Comparison of ENCODE assay signal across 7 mouse cellular contexts in genomic region chr6:48742422-48743351, GRCm38 (mm10). TPM values are rescaled to one million over a fixed set of nuclear protein-coding genes. Genes with fewer than 3 reads are reported as not detected.
DNase-seq lines count a peak whose midpoint lies in the region; ATAC-seq and TF ChIP-seq lines count a peak whose summit lies in the region.

No protein-coding gene starts in this region.

- TF ChIP-seq CTCF in testis, adult 2 months (IDR thresholded peaks at IDR 0.05; ENCODE audit: control insufficient read depth, insufficient read depth, insufficient replicate concordance, low read depth, low read length), result no peak
- TF ChIP-seq CTCF in hindbrain, postnatal 0 days (IDR thresholded peaks at IDR 0.05; ENCODE audit: low read depth), result no peak
- no peak for TF ChIP-seq CTCF in olfactory bulb, adult 2 months (IDR thresholded peaks at IDR 0.05; ENCODE audit: insufficient read depth, low read depth, low read length)

- H3K27ac ChIP-seq in testis, adult 2 months (ENCODE audit: control insufficient read depth, insufficient read depth, low read depth, low read length), result no peak overlapping the region
- no peak overlapping the region for H3K27ac ChIP-seq in embryonic facial prominence, embryonic 12.5 days
- H3K27ac ChIP-seq in hindbrain, postnatal 0 days, result peak overlapping the region; percentile 54; the same call in 1 of the 2 replicates
- peak overlapping the region; percentile 44; the same call in 1 of the 2 replicates for H3K27ac ChIP-seq in liver, embryonic 11.5 days (ENCODE audit: low read depth, low read length)
- no peak overlapping the region for H3K27ac ChIP-seq in olfactory bulb, adult 2 months (ENCODE audit: insufficient read depth, low read depth, low read length)

- no peaks in the 10 kb centered on the region for H3K27me3 ChIP-seq in testis, adult 2 months (ENCODE audit: control insufficient read depth, insufficient read depth, low read length)
- H3K27me3 ChIP-seq in embryonic facial prominence, embryonic 12.5 days, result peaks cover 42% of the 10 kb centered on the region
- H3K27me3 ChIP-seq in hindbrain, postnatal 0 days (ENCODE audit: insufficient read depth, low read length), result no peaks in the 10 kb centered on the region
- no peaks in the 10 kb centered on the region for H3K27me3 ChIP-seq in liver, embryonic 11.5 days (replicated peaks; ENCODE audit: control insufficient read depth, insufficient read depth, low read length)

- H3K9me3 ChIP-seq in embryonic facial prominence, embryonic 12.5 days, result no peaks in the 10 kb centered on the region
- no peaks in the 10 kb centered on the region for H3K9me3 ChIP-seq in hindbrain, postnatal 0 days (ENCODE audit: low read length)
- H3K9me3 ChIP-seq in liver, embryonic 11.5 days (ENCODE audit: control insufficient read depth, low read length), result no peaks in the 10 kb centered on the region

- WGBS in embryonic facial prominence, embryonic 12.5 days, result 2% methylated on average over 52 of the region's 52 CpGs
- WGBS in hindbrain, postnatal 0 days, result 3% methylated on average over 52 of the region's 52 CpGs
- 25% methylated on average over 52 of the region's 52 CpGs for WGBS in liver, embryonic 11.5 days
- 7% methylated on average over 52 of the region's 52 CpGs for WGBS in olfactory bulb, adult 2 months

- peak overlapping the region; percentile 82 for H3K4me2 ChIP-seq in embryonic facial prominence, embryonic 12.5 days (replicated peaks)
- H3K4me2 ChIP-seq in hindbrain, postnatal 0 days (ENCODE audit: low read depth, low read length), result peak overlapping the region; percentile 68
- H3K4me2 ChIP-seq in liver, embryonic 11.5 days, result peak overlapping the region; percentile 65

- DNase-seq in testis, postnatal 10 days (ENCODE audit: low spot score), result no peak
- peak; percentile 35 for DNase-seq in hindbrain, postnatal 0 days (ENCODE audit: low spot score)
- DNase-seq in liver, embryonic 11.5 days (ENCODE audit: low spot score), result peak; percentile 43
- DNase-seq in cerebellum, adult 11 months, result no peak

- no peak overlapping the region; the same call in 1 of the 2 replicates for H3K9ac ChIP-seq in embryonic facial prominence, embryonic 12.5 days
- peak overlapping the region; percentile 53 for H3K9ac ChIP-seq in hindbrain, postnatal 0 days (replicated peaks; ENCODE audit: low read length)
- H3K9ac ChIP-seq in liver, embryonic 11.5 days (ENCODE audit: low read depth, low read length), result peak overlapping the region; percentile 50

- peaks cover 10% of the 10 kb centered on the region; the same call in 1 of the 2 replicates for H3K4me1 ChIP-seq in testis, adult 2 months (ENCODE audit: control insufficient read depth, insufficient read depth, low read length)
- H3K4me1 ChIP-seq in embryonic facial prominence, embryonic 12.5 days, result peaks cover 13% of the 10 kb centered on the region
- H3K4me1 ChIP-seq in hindbrain, postnatal 0 days (ENCODE audit: insufficient read depth, low read length), result peaks cover 5% of the 10 kb centered on the region; the same call in 1 of the 2 replicates
- H3K4me1 ChIP-seq in liver, embryonic 11.5 days (replicated peaks; ENCODE audit: control insufficient read depth, insufficient read depth, low read length), result peaks cover 17% of the 10 kb centered on the region
- H3K4me1 ChIP-seq in olfactory bulb, adult 2 months (ENCODE audit: control insufficient read depth, insufficient read depth, low read length), result peaks cover 25% of the 10 kb centered on the region

- H3K36me3 ChIP-seq in testis, adult 2 months (ENCODE audit: control insufficient read depth, insufficient read depth, low read length), result no peaks in the 10 kb centered on the region
- H3K36me3 ChIP-seq in embryonic facial prominence, embryonic 12.5 days, result no peaks in the 10 kb centered on the region
- H3K36me3 ChIP-seq in hindbrain, postnatal 0 days (ENCODE audit: insufficient read depth, low read length), result no peaks in the 10 kb centered on the region
- no peaks in the 10 kb centered on the region for H3K36me3 ChIP-seq in liver, embryonic 11.5 days (ENCODE audit: control insufficient read depth, insufficient read depth, low read length)

- no peak for TF ChIP-seq POLR2A in testis, adult 2 months (IDR thresholded peaks at IDR 0.05; ENCODE audit: control insufficient read depth, low read depth, low read length)
- TF ChIP-seq POLR2A in olfactory bulb, adult 2 months (IDR thresholded peaks at IDR 0.05; ENCODE audit: insufficient read depth, low read depth, low read length), result 0 out of 2 replicates have a peak, but pooled peaks have one; percentile 15

- 0 out of 2 replicates have a peak, but pooled peaks have one; percentile 31 for ATAC-seq in embryonic facial prominence, embryonic 12.5 days (ENCODE audit: insufficient number of reproducible peaks, insufficient read depth, low FRiP score, low TSS enrichment)
- ATAC-seq in hindbrain, postnatal 0 days, result peak; percentile 78
- ATAC-seq in liver, embryonic 11.5 days (replicated peaks; ENCODE audit: low FRiP score), result peak; percentile 48; the same call in 1 of the 2 replicates

- peak overlapping the region; percentile 30 for H3K4me3 ChIP-seq in testis, adult 2 months (ENCODE audit: control insufficient read depth, low read depth, low read length)
- peak overlapping the region; percentile 42 for H3K4me3 ChIP-seq in embryonic facial prominence, embryonic 12.5 days
- H3K4me3 ChIP-seq in hindbrain, postnatal 0 days (ENCODE audit: low read length), result peak overlapping the region; percentile 47
- peak overlapping the region; percentile 43 for H3K4me3 ChIP-seq in liver, embryonic 11.5 days (ENCODE audit: low read depth, low read length)
- H3K4me3 ChIP-seq in olfactory bulb, adult 2 months (ENCODE audit: insufficient read depth, low read depth, low read length), result peak overlapping the region; percentile 47

RNA-seq across cellular contexts. Expression of gene Gimap5, which starts 3.3 kb away (rescaled TPM):
- 0.30 and 0.76 TPM in 2 replicates for polyA plus RNA-seq in testis, adult 2 months (2012; rRNA removed)
- polyA plus RNA-seq in embryonic facial prominence, embryonic 12.5 days (2016; fragmentation: Nextera tagmentation; extraction: Ambion mirVana), result 1.7 and 1.8 TPM in 2 replicates
- 0.68 and 5.1 TPM in 2 replicates for total RNA-seq in hindbrain, postnatal 0 days (2014; rRNA removed)
- polyA plus RNA-seq in hindbrain, postnatal 0 days (2015; fragmentation: Nextera tagmentation; extraction: Ambion mirVana), result 1.9 and 2.4 TPM in 2 replicates
- polyA plus RNA-seq in liver, embryonic 11.5 days (2014; fragmentation: Nextera tagmentation; extraction: Ambion mirVana), result 3.5 and 4.0 TPM in 2 replicates
- polyA plus RNA-seq in olfactory bulb, adult 2 months (2012; ENCODE audit: insufficient read depth, insufficient read length, low replicate concordance, missing spikeins), result not detected in 2 replicates

RNA-seq across cellular contexts. Expression of gene Gimap1, which starts 3.8 kb away (rescaled TPM):
- 0.31 and 0.36 TPM in 2 replicates for polyA plus RNA-seq in testis, adult 2 months (2012; rRNA removed)
- 7.5 and 7.6 TPM in 2 replicates for polyA plus RNA-seq in embryonic facial prominence, embryonic 12.5 days (2016; fragmentation: Nextera tagmentation; extraction: Ambion mirVana)
- total RNA-seq in hindbrain, postnatal 0 days (2014; rRNA removed), result 4.1 and 4.5 TPM in 2 replicates
- polyA plus RNA-seq in hindbrain, postnatal 0 days (2015; fragmentation: Nextera tagmentation; extraction: Ambion mirVana), result 2.8 and 3.7 TPM in 2 replicates
- polyA plus RNA-seq in liver, embryonic 11.5 days (2014; fragmentation: Nextera tagmentation; extraction: Ambion mirVana), result 14.1 and 15.4 TPM in 2 replicates
- not detected in 2 replicates for polyA plus RNA-seq in olfactory bulb, adult 2 months (2012; ENCODE audit: insufficient read depth, insufficient read length, low replicate concordance, missing spikeins)

RNA-seq across cellular contexts. Expression of gene Gimap7, which starts 24.3 kb away (rescaled TPM):
- not detected in 2 replicates for polyA plus RNA-seq in testis, adult 2 months (2012; rRNA removed)
- polyA plus RNA-seq in embryonic facial prominence, embryonic 12.5 days (2016; fragmentation: Nextera tagmentation; extraction: Ambion mirVana), result not detected in 2 replicates
- total RNA-seq in hindbrain, postnatal 0 days (2014; rRNA removed), result not detected in 2 replicates
- polyA plus RNA-seq in hindbrain, postnatal 0 days (2015; fragmentation: Nextera tagmentation; extraction: Ambion mirVana), result not detected in 2 replicates
- polyA plus RNA-seq in liver, embryonic 11.5 days (2014; fragmentation: Nextera tagmentation; extraction: Ambion mirVana), result not detected in 2 replicates
- not detected in 2 replicates for polyA plus RNA-seq in olfactory bulb, adult 2 months (2012; ENCODE audit: insufficient read depth, insufficient read length, low replicate concordance, missing spikeins)

RNA-seq across cellular contexts. Expression of gene Gm28053, which starts 24.3 kb away (rescaled TPM):
- polyA plus RNA-seq in testis, adult 2 months (2012; rRNA removed), result not detected in 2 replicates
- not detected in 2 replicates for polyA plus RNA-seq in embryonic facial prominence, embryonic 12.5 days (2016; fragmentation: Nextera tagmentation; extraction: Ambion mirVana)
- total RNA-seq in hindbrain, postnatal 0 days (2014; rRNA removed), result not detected in 2 replicates
- polyA plus RNA-seq in hindbrain, postnatal 0 days (2015; fragmentation: Nextera tagmentation; extraction: Ambion mirVana), result not detected in 2 replicates
- 0.77 and 2.2 TPM in 2 replicates for polyA plus RNA-seq in liver, embryonic 11.5 days (2014; fragmentation: Nextera tagmentation; extraction: Ambion mirVana)
- polyA plus RNA-seq in olfactory bulb, adult 2 months (2012; ENCODE audit: insufficient read depth, insufficient read length, low replicate concordance, missing spikeins), result not detected in 2 replicates

RNA-seq across cellular contexts. Expression of gene Gimap3, which starts 28.0 kb away (rescaled TPM):
- polyA plus RNA-seq in testis, adult 2 months (2012; rRNA removed), result 0.17 and 0.42 TPM in 2 replicates
- polyA plus RNA-seq in embryonic facial prominence, embryonic 12.5 days (2016; fragmentation: Nextera tagmentation; extraction: Ambion mirVana), result not detected in 2 replicates
- not detected in 2 replicates for total RNA-seq in hindbrain, postnatal 0 days (2014; rRNA removed)
- not detected in 2 replicates for polyA plus RNA-seq in hindbrain, postnatal 0 days (2015; fragmentation: Nextera tagmentation; extraction: Ambion mirVana)
- 0.08 TPM in 1 of 2 replicates, not detected in the other for polyA plus RNA-seq in liver, embryonic 11.5 days (2014; fragmentation: Nextera tagmentation; extraction: Ambion mirVana)
- not detected in 2 replicates for polyA plus RNA-seq in olfactory bulb, adult 2 months (2012; ENCODE audit: insufficient read depth, insufficient read length, low replicate concordance, missing spikeins)

Comparison
In these comparisons a context has a peak if more than half of its experiments do, and no peak if none do; other contexts are left out.
1. H3K27ac ChIP-seq: peak in hindbrain, postnatal 0 days (single experiment) and liver, embryonic 11.5 days (single experiment); none in testis, adult 2 months (single experiment), embryonic facial prominence, embryonic 12.5 days (single experiment) and olfactory bulb, adult 2 months (single experiment).
2. DNase-seq: peak in hindbrain, postnatal 0 days (single experiment) and liver, embryonic 11.5 days (single experiment); none in testis, postnatal 10 days (single experiment) and cerebellum, adult 11 months (single experiment).
3. Peak in every context shown above with its lines, with median percentiles within 50 percentile points of each other: H3K4me3 ChIP-seq, ATAC-seq and H3K4me2 ChIP-seq.